Mouse (Mus musculus) midbrain, embryonic 16.5 days (tissue): ENCODE data around the gene Prkaa2. TPM values are rescaled to one million over a fixed set of nuclear protein-coding genes. Genes with fewer than 3 reads are reported as not detected.
"Not testable (repeated sequence)": the region's sequence is repeated elsewhere in the genome, so short reads cannot be mapped to it uniquely, and the experiment has no call there.

Experiments used
- ATAC-seq: fragments of 200-750 bp; cut with Nextera tagmentation; 2 replicates; pipeline ENCODE4 v1.8.0; 2017; ENCODE audit warnings: moderate TSS enrichment
- H3K27ac ChIP-seq: fragments of 300-500 bp; sonication (generic); 2 replicates; pipeline ENCODE4 v1.5.1; 2014; ENCODE audit warnings: mild to moderate bottlenecking, low read length, mixed read lengths
- H3K27me3 ChIP-seq: fragments of 300-500 bp; sonication (generic); 2 replicates; pipeline ENCODE4 v1.6.1; 2014; ENCODE audit warnings: low read depth, low read length, mixed read lengths; ENCODE audit not compliant: control insufficient read depth, insufficient read depth
- H3K36me3 ChIP-seq: fragments of 300-500 bp; sonication (generic); 2 replicates; pipeline ENCODE4 v1.6.1; 2014; ENCODE audit warnings: mild to moderate bottlenecking, low read length, moderate library complexity, mixed read lengths; ENCODE audit not compliant: control insufficient read depth, insufficient read depth
- H3K4me1 ChIP-seq: fragments of 300-500 bp; sonication (generic); 2 replicates; pipeline ENCODE4 v1.6.1; 2014; ENCODE audit warnings: mild to moderate bottlenecking, low read length, mixed read lengths; ENCODE audit not compliant: control insufficient read depth, insufficient read depth
- H3K4me2 ChIP-seq: fragments of 300-500 bp; sonication (generic); 2 replicates; pipeline ENCODE4 v1.6.1; 2014; ENCODE audit warnings: mild to moderate bottlenecking, low read length, mixed read lengths
- H3K4me3 ChIP-seq: fragments of 300-500 bp; sonication (generic); 2 replicates; pipeline ENCODE4 v1.5.1; 2014; ENCODE audit warnings: low read depth, mild to moderate bottlenecking, low read length, moderate library complexity, mixed read lengths
- H3K9ac ChIP-seq: fragments of 300-500 bp; sonication (generic); 2 replicates; pipeline ENCODE4 v1.6.1; 2014; ENCODE audit warnings: low read depth, low read length, mixed read lengths
- H3K9me3 ChIP-seq: fragments of 300-500 bp; sonication (generic); replicated peaks from 2 replicates; pipeline ENCODE4 v1.6.1; 2014; ENCODE audit warnings: mild to moderate bottlenecking, low read length, mixed read lengths; ENCODE audit not compliant: control insufficient read depth, poor library complexity, severe bottlenecking
- WGBS: fragments of 180-500 bp; shearing (Covaris S2); extraction: QIAGEN DNeasy Blood & Tissue Kit; methylation state at CpG from one replicate; pipeline ENCODE4 v1.1.7; 2014; 5-methylcytosine and 5-hydroxymethylcytosine counted together
- polyA plus RNA-seq: library from polyadenylated mRNA; unstranded; fragments of >200 nt; fragmentation: Nextera tagmentation; extraction: Ambion mirVana; gene quantifications from 2 replicates; pipeline ENCODE4 v1.2.1, GENCODE M21; 2015

Prkaa2 gene
- polyA plus RNA-seq, 1 experiment from 2014 or later: 18.6 TPM

DNA sequence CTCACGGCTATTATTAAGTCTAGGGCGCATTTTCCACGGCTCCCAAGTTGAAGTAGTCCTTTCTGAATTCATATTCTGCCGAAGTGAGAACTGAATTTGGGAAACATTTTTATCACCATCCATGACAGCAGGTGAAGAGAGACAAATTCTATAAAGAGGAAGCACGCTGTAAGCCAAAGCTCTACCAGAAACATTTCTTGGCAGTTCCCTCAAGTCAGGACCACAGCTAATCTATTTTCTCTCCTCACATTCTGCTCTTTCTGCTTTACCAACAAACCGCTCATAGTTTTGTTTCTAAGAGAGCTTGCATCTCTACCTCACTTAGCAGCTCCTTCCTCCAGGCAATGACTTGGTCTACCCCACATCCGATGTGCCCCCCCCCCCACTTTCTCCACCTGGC, 96.0 kb downstream of the Prkaa2 start:
- no peak overlapping the region for H3K27ac ChIP-seq
- H3K4me3 ChIP-seq: no peak overlapping the region
- H3K4me2 ChIP-seq: no peak overlapping the region
- no peaks in the 10 kb centered on the region for H3K4me1 ChIP-seq
- 0 out of 2 replicates have a peak, but pooled peaks cover 3% of the 10 kb centered on the region for H3K9me3 ChIP-seq
- H3K27me3 ChIP-seq: no peaks in the 10 kb centered on the region
- H3K36me3 ChIP-seq: no peaks in the 10 kb centered on the region
- 94% methylated on average over 7 of the region's 7 CpGs for WGBS
- no peak for ATAC-seq
- H3K9ac ChIP-seq: no peak overlapping the region

DNA sequence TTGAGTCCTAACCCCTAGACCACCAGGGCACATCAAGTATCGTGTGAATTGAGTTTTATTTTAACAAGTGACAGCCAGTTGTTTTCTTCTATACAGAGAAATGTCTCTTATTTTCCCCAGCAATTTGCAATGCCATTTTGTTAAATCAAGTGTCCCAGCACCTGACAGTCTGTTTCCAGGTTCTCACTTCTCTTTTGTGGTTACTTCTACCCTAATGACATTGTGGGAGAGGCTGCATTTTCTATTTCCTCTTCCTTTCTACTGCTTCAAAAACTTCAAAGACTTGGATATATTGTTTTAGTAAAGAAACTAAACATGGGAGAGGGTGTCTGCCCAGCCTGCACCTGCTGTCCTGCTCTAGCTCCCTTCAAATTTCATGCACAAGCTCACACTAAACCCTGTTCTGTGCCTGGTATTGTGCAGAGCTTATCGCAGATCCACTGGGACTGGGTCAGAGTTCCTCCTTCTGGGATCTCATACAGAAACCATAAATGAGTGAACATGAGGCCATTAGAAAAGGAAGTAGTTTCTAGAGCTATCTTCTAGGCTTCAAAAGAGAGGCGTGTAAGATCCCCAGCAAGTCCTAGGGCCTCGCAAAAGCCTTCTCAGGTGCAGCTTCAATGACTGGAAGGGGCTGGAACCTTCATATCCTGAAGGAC, 102.2 kb downstream of the Prkaa2 start:
- no peak for ATAC-seq
- WGBS: 92% methylated on average over 4 of the region's 4 CpGs
- Histone ChIP-seq H3K27ac (no peak overlapping the region), H3K9ac (no peak overlapping the region), H3K9me3 (0 out of 2 replicates have a peak, but pooled peaks cover 4% of the 10 kb centered on the region), H3K4me3 (no peak overlapping the region), H3K4me1 (no peaks in the 10 kb centered on the region), H3K36me3 (no peaks in the 10 kb centered on the region), H3K4me2 (no peak overlapping the region), H3K27me3 (no peaks in the 10 kb centered on the region)

DNA sequence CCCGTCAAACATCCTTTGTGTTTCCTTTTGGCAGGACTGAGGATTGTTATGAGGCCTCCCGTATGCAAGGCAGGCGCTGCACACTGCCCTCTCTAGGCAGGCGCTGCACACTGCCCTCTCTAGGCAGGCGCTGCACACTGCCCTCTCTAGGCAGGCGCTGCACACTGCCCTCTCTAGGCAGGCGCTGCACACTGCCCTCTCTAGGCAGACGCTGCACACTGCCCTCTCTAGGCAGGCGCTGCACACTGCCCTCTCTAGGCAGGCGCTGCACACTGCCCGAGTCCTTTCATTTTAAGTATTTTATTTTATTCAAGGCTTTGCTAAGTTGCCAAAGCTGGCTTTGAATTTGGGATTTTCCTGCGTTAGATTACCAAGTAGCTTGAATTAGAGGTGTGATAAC, 105.0 kb downstream of the Prkaa2 start:
- not testable (repeated sequence) for ATAC-seq, H3K4me1 ChIP-seq, H3K4me3 ChIP-seq, H3K9me3 ChIP-seq, H3K27ac ChIP-seq, H3K9ac ChIP-seq, H3K4me2 ChIP-seq, H3K27me3 ChIP-seq, H3K36me3 ChIP-seq
- 86% methylated on average over 12 of the region's 12 CpGs for WGBS

DNA sequence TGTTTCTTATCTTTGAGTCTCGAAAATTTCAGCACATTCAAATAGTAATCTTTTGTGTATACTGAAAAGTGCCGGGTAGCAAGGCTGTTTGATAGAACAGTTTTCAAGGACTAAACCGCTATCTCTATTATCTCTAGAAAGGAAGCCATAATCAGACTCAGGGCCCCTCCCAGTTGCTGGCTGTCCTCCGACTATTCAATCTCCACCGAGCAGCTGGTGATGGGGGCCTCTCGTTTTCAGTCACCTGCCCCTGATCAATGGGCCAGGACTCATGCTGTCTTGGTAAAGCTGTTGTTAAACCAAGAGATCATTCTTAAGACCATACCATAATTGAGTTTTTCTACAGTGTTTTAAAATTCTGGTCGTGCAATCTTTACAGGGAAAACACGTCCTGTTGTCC, 105.6 kb downstream of the Prkaa2 start:
- WGBS: 61% methylated on average over 8 of the region's 8 CpGs
- Histone ChIP-seq H3K9me3 (0 out of 2 replicates have a peak, but pooled peaks cover 4% of the 10 kb centered on the region), H3K4me1 (no peaks in the 10 kb centered on the region), H3K27me3 (no peaks in the 10 kb centered on the region), H3K36me3 (no peaks in the 10 kb centered on the region), H3K9ac (no peak overlapping the region), H3K4me2 (no peak overlapping the region), H3K27ac (no peak overlapping the region), H3K4me3 (no peak overlapping the region)
- ATAC-seq: no peak

DNA sequence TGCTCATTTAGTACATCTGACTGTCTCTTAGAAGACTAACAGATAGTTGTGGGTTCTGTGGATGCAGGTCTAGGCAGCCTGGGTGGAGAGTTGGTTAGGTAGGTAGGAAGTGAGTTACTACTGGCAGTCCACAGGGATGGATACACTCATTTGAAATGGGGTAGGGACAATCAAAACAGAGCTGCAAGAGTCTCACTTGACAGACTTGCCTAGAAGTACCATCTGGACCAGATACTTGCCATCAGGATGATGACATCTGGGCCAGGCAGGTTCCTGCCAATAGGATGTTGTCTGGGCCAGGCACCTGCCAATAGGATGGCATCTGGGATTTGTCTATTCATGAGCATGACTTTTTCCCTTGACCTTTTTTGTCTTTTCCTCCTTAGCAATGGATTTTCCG, 108.0 kb downstream of the Prkaa2 start:
- Histone ChIP-seq H3K36me3 (no peaks in the 10 kb centered on the region), H3K4me1 (no peaks in the 10 kb centered on the region), H3K4me2 (no peak overlapping the region), H3K9me3 (no peaks in the 10 kb centered on the region), H3K9ac (no peak overlapping the region), H3K4me3 (no peak overlapping the region), H3K27me3 (no peaks in the 10 kb centered on the region), H3K27ac (no peak overlapping the region)
- 70% methylated on average over 1 of the region's 1 CpGs for WGBS
- no peak for ATAC-seq

DNA sequence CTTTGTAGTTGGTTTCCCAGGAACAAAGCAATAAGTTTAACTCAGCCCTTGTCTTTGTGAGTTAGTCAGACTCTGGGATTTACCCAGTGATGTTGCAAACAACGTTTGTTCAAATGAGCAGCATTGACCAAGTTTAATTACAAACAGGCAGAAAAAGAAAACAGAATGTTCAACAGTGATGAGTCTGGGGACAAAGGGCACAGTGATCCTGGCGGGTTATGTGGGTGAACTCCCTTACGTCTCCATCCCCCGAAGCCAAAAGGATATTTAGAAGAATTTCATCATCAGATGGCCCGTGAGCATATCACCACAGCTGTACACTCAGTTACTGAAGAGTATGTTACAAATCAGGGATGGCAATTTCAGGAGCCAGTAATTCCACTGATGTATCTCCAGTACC, 110.0 kb downstream of the Prkaa2 start:
- ATAC-seq: no peak
- no peaks in the 10 kb centered on the region for H3K4me1 ChIP-seq
- no peaks in the 10 kb centered on the region for H3K36me3 ChIP-seq
- no peak overlapping the region for H3K27ac ChIP-seq
- no peak overlapping the region for H3K4me2 ChIP-seq
- no peak overlapping the region for H3K4me3 ChIP-seq
- WGBS: 84% methylated on average over 5 of the region's 5 CpGs
- H3K27me3 ChIP-seq: no peaks in the 10 kb centered on the region
- H3K9ac ChIP-seq: no peak overlapping the region
- no peaks in the 10 kb centered on the region for H3K9me3 ChIP-seq

DNA sequence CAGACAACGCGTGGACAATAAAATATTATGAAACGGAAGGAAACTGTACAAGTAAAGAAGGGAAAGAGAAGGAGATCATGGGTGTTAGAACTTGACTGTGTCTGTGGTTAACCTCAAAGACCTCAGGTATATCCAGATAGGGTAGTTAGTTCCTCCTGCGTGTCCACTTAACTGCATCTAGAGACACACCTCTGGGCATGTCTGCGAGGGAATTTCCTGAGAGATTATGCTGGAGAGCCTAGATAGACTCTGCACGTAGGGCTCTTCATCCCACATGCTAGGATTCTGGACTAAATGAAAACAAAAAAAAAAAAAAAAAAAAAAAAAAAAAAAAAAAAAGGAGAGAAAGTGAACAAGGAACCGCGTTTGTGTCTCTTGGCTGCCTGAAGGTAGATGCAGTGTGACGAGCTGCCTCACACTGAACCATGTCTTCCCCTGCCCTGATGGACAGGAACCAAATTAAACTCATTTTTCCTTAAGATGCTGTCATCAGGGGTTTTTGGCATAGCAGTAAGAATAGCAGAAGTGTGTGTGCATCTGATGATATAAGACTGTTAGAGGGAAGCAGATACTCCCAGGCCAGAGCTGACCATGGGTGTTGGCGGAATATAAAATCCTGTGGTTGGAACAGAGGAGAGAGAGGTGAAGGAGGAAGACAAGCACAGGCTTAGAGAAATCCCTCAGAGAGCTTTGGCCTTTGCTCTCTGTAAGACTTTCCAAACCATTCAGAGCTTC, 116.4 kb downstream of the Prkaa2 start:
- Histone ChIP-seq H3K9ac (no peak overlapping the region), H3K36me3 (no peaks in the 10 kb centered on the region), H3K4me1 (no peaks in the 10 kb centered on the region), H3K27ac (no peak overlapping the region), H3K27me3 (no peaks in the 10 kb centered on the region), H3K4me3 (no peak overlapping the region), H3K9me3 (no peaks in the 10 kb centered on the region), H3K4me2 (no peak overlapping the region)
- 94% methylated on average over 10 of the region's 10 CpGs for WGBS
- no peak for ATAC-seq

DNA sequence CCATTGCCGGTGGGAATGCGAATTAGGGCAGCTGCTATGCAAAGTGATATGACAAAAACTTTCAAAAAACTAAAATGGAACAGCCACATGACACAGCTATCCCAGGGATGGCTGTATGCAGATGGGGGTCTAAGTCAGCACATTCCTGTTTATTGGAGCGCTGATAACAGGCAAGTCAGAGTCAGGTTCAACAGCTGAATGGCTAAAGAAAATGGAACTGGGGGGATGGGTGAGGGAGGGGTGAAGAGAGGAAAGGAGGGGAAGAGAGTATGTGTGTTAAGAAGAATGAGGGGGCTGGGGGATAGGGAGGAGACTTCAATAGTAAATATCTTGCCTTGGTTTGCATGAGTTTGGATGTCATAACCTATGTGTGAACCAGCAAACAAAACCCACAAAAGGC, 117.4 kb downstream of the Prkaa2 start:
- 72% methylated on average over 3 of the region's 3 CpGs for WGBS

DNA sequence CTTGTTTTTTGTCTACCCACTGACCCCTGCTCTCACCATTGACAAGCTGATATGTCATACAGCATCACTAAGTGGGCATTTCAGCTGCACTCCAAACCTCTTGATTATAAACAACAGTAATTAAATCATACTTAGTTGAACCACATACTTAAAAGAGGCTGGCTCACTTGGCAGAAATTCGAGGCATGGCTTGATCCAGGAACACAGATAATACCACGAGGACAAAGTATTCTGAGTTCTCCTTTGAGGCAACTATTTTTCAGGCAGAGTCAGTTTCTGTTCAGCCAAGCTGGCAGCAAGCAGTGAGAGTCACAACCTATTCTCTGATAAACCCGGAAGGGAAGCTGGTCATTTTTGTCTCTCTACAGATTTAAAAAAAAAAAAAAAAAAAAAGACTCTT, 119.0 kb downstream of the Prkaa2 start:
- no peak overlapping the region for H3K9ac ChIP-seq
- WGBS: 79% methylated on average over 3 of the region's 3 CpGs
- H3K27me3 ChIP-seq: no peaks in the 10 kb centered on the region
- no peak for ATAC-seq
- no peaks in the 10 kb centered on the region for H3K4me1 ChIP-seq
- H3K4me3 ChIP-seq: no peak overlapping the region
- H3K27ac ChIP-seq: no peak overlapping the region
- H3K9me3 ChIP-seq: no peaks in the 10 kb centered on the region
- H3K36me3 ChIP-seq: no peaks in the 10 kb centered on the region
- H3K4me2 ChIP-seq: no peak overlapping the region

More for the DNA sequence above, 117.4 kb downstream of the Prkaa2 start:
- no peak for ATAC-seq
- H3K36me3 ChIP-seq: no peaks in the 10 kb centered on the region
- H3K27me3 ChIP-seq: no peaks in the 10 kb centered on the region
- no peak overlapping the region for H3K9ac ChIP-seq
- H3K4me1 ChIP-seq: no peaks in the 10 kb centered on the region
- H3K4me2 ChIP-seq: no peak overlapping the region
- H3K4me3 ChIP-seq: no peak overlapping the region
- no peak overlapping the region for H3K27ac ChIP-seq
- H3K9me3 ChIP-seq: no peaks in the 10 kb centered on the region
